Mouse (Mus musculus): ENCODE data around the gene Lpp. TPM values are rescaled to one million over a fixed set of nuclear protein-coding genes. Genes with fewer than 3 reads are reported as not detected.

The Lpp gene
- polyA plus RNA-seq, 1 experiment from 2014 or later, result 42.6 TPM

GRCm38 (mm10) chr16:24513228-24513627 lies 119.9 kb downstream of the Lpp start:
- H3K4me1 ChIP-seq (ENCODE audit: control insufficient read depth, insufficient read depth, low read length), result peaks cover 42% of the 10 kb centered on the region
- H3K4me2 ChIP-seq (ENCODE audit: low read depth, low read length), result no peak overlapping the region
- H3K9ac ChIP-seq (ENCODE audit: low read length), result no peak overlapping the region
- no peak overlapping the region for H3K27ac ChIP-seq (ENCODE audit: low read length)
- no peaks in the 10 kb centered on the region for H3K36me3 ChIP-seq (ENCODE audit: control insufficient read depth, insufficient read depth)
- no peak overlapping the region for H3K4me3 ChIP-seq (ENCODE audit: low read length)
- ATAC-seq (replicated peaks; ENCODE audit: extremely low read depth, insufficient read depth, low FRiP score), result no peak
- H3K27me3 ChIP-seq (ENCODE audit: control insufficient read depth, insufficient read depth, low read length), result no peaks in the 10 kb centered on the region
- WGBS, result 94% methylated on average over 4 of the region's 4 CpGs
- H3K9me3 ChIP-seq (replicated peaks; ENCODE audit: control insufficient read depth, low read length), result no peaks in the 10 kb centered on the region

- H3K9me3 ChIP-seq (replicated peaks; ENCODE audit: control insufficient read depth, low read length), result no peaks in the 10 kb centered on the region
- no peak for ATAC-seq (replicated peaks; ENCODE audit: extremely low read depth, insufficient read depth, low FRiP score)
- H3K4me3 ChIP-seq (ENCODE audit: low read length), result no peak overlapping the region
- WGBS, result 77% methylated on average over 11 of the region's 11 CpGs
- no peak overlapping the region for H3K4me2 ChIP-seq (ENCODE audit: low read depth, low read length)
- no peak overlapping the region for H3K27ac ChIP-seq (ENCODE audit: low read length)
- no peaks in the 10 kb centered on the region for H3K27me3 ChIP-seq (ENCODE audit: control insufficient read depth, insufficient read depth, low read length)
- H3K9ac ChIP-seq (ENCODE audit: low read length), result no peak overlapping the region
- H3K36me3 ChIP-seq (ENCODE audit: control insufficient read depth, insufficient read depth), result no peaks in the 10 kb centered on the region
- peaks cover 37% of the 10 kb centered on the region for H3K4me1 ChIP-seq (ENCODE audit: control insufficient read depth, insufficient read depth, low read length)
Observed at GRCm38 (mm10) chr16:24514802-24515727, 121.8 kb downstream of the Lpp start.

- H3K4me2 ChIP-seq (ENCODE audit: low read depth, low read length), result no peak overlapping the region
- H3K9ac ChIP-seq (ENCODE audit: low read length), result no peak overlapping the region
- no peak overlapping the region for H3K27ac ChIP-seq (ENCODE audit: low read length)
- H3K27me3 ChIP-seq (ENCODE audit: control insufficient read depth, insufficient read depth, low read length), result no peaks in the 10 kb centered on the region
- no peaks in the 10 kb centered on the region for H3K9me3 ChIP-seq (replicated peaks; ENCODE audit: control insufficient read depth, low read length)
- no peak for ATAC-seq (replicated peaks; ENCODE audit: extremely low read depth, insufficient read depth, low FRiP score)
- no peak overlapping the region for H3K4me3 ChIP-seq (ENCODE audit: low read length)
- H3K4me1 ChIP-seq (ENCODE audit: control insufficient read depth, insufficient read depth, low read length), result peaks cover 36% of the 10 kb centered on the region
- WGBS, result 76% methylated on average over 3 of the region's 3 CpGs
- H3K36me3 ChIP-seq (ENCODE audit: control insufficient read depth, insufficient read depth), result no peaks in the 10 kb centered on the region
Observed at GRCm38 (mm10) chr16:24516993-24517392, 123.7 kb downstream of the Lpp start.

GRCm38 (mm10) chr16:24517501-24518042 lies 124.3 kb downstream of the Lpp start:
- H3K4me1 ChIP-seq (ENCODE audit: control insufficient read depth, insufficient read depth, low read length), result peaks cover 31% of the 10 kb centered on the region
- no peak overlapping the region for H3K4me2 ChIP-seq (ENCODE audit: low read depth, low read length)
- H3K9ac ChIP-seq (ENCODE audit: low read length), result no peak overlapping the region
- no peak for ATAC-seq (replicated peaks; ENCODE audit: extremely low read depth, insufficient read depth, low FRiP score)
- H3K27me3 ChIP-seq (ENCODE audit: control insufficient read depth, insufficient read depth, low read length), result no peaks in the 10 kb centered on the region
- no peaks in the 10 kb centered on the region for H3K36me3 ChIP-seq (ENCODE audit: control insufficient read depth, insufficient read depth)
- no peak overlapping the region for H3K4me3 ChIP-seq (ENCODE audit: low read length)
- H3K27ac ChIP-seq (ENCODE audit: low read length), result no peak overlapping the region
- 69% methylated on average over 9 of the region's 9 CpGs for WGBS
- H3K9me3 ChIP-seq (replicated peaks; ENCODE audit: control insufficient read depth, low read length), result no peaks in the 10 kb centered on the region

GRCm38 (mm10) chr16:24518785-24519184 lies 125.5 kb downstream of the Lpp start:
- no peak for ATAC-seq (replicated peaks; ENCODE audit: extremely low read depth, insufficient read depth, low FRiP score)
- H3K27ac ChIP-seq (ENCODE audit: low read length), result no peak overlapping the region
- WGBS, result 65% methylated on average over 7 of the region's 7 CpGs

GRCm38 (mm10) chr16:24527219-24527618 lies 133.9 kb downstream of the Lpp start:
- H3K9ac ChIP-seq (ENCODE audit: low read length), result no peak overlapping the region
- no peaks in the 10 kb centered on the region for H3K4me1 ChIP-seq (ENCODE audit: control insufficient read depth, insufficient read depth, low read length)
- no peak overlapping the region for H3K27ac ChIP-seq (ENCODE audit: low read length)
- ATAC-seq (replicated peaks; ENCODE audit: extremely low read depth, insufficient read depth, low FRiP score), result no peak
- no peaks in the 10 kb centered on the region for H3K27me3 ChIP-seq (ENCODE audit: control insufficient read depth, insufficient read depth, low read length)
- H3K36me3 ChIP-seq (ENCODE audit: control insufficient read depth, insufficient read depth), result no peaks in the 10 kb centered on the region
- no peaks in the 10 kb centered on the region for H3K9me3 ChIP-seq (replicated peaks; ENCODE audit: control insufficient read depth, low read length)
- H3K4me2 ChIP-seq (ENCODE audit: low read depth, low read length), result no peak overlapping the region
- no peak overlapping the region for H3K4me3 ChIP-seq (ENCODE audit: low read length)
- WGBS, result 89% methylated on average over 7 of the region's 7 CpGs

More at GRCm38 (mm10) chr16:24518785-24519184, 125.5 kb downstream of the Lpp start:
- Histone ChIP-seq H3K27me3 (ENCODE audit: control insufficient read depth, insufficient read depth, low read length) (no peaks in the 10 kb centered on the region), H3K9ac (ENCODE audit: low read length) (no peak overlapping the region), H3K9me3 (replicated peaks; ENCODE audit: control insufficient read depth, low read length) (no peaks in the 10 kb centered on the region), H3K36me3 (ENCODE audit: control insufficient read depth, insufficient read depth) (no peaks in the 10 kb centered on the region), H3K4me1 (ENCODE audit: control insufficient read depth, insufficient read depth, low read length) (peaks cover 22% of the 10 kb centered on the region), H3K4me2 (ENCODE audit: low read depth, low read length) (no peak overlapping the region), H3K4me3 (ENCODE audit: low read length) (no peak overlapping the region)

GRCm38 (mm10) chr16:24531681-24532080 lies 138.4 kb downstream of the Lpp start:
- WGBS, result 85% methylated on average over 2 of the region's 2 CpGs
- Histone ChIP-seq H3K27ac (ENCODE audit: low read length) (no peak overlapping the region), H3K36me3 (ENCODE audit: control insufficient read depth, insufficient read depth) (no peaks in the 10 kb centered on the region), H3K9me3 (replicated peaks; ENCODE audit: control insufficient read depth, low read length) (no peaks in the 10 kb centered on the region), H3K9ac (ENCODE audit: low read length) (no peak overlapping the region), H3K4me3 (ENCODE audit: low read length) (no peak overlapping the region), H3K27me3 (ENCODE audit: control insufficient read depth, insufficient read depth, low read length) (no peaks in the 10 kb centered on the region), H3K4me1 (ENCODE audit: control insufficient read depth, insufficient read depth, low read length) (no peaks in the 10 kb centered on the region), H3K4me2 (ENCODE audit: low read depth, low read length) (no peak overlapping the region)
- ATAC-seq (replicated peaks; ENCODE audit: extremely low read depth, insufficient read depth, low FRiP score), result no peak

- 89% methylated on average over 6 of the region's 6 CpGs for WGBS
- H3K36me3 ChIP-seq (ENCODE audit: control insufficient read depth, insufficient read depth), result no peaks in the 10 kb centered on the region
- no peak overlapping the region for H3K4me2 ChIP-seq (ENCODE audit: low read depth, low read length)
- H3K4me3 ChIP-seq (ENCODE audit: low read length), result no peak overlapping the region
- H3K27me3 ChIP-seq (ENCODE audit: control insufficient read depth, insufficient read depth, low read length), result no peaks in the 10 kb centered on the region
- no peak overlapping the region for H3K9ac ChIP-seq (ENCODE audit: low read length)
- no peak for ATAC-seq (replicated peaks; ENCODE audit: extremely low read depth, insufficient read depth, low FRiP score)
- H3K4me1 ChIP-seq (ENCODE audit: control insufficient read depth, insufficient read depth, low read length), result no peaks in the 10 kb centered on the region
- no peaks in the 10 kb centered on the region for H3K9me3 ChIP-seq (replicated peaks; ENCODE audit: control insufficient read depth, low read length)
- no peak overlapping the region for H3K27ac ChIP-seq (ENCODE audit: low read length)
Observed at GRCm38 (mm10) chr16:24535221-24535620, 141.9 kb downstream of the Lpp start.

- no peak overlapping the region for H3K9ac ChIP-seq (ENCODE audit: low read length)
- H3K4me2 ChIP-seq (ENCODE audit: low read depth, low read length), result no peak overlapping the region
- no peak overlapping the region for H3K27ac ChIP-seq (ENCODE audit: low read length)
- no peaks in the 10 kb centered on the region for H3K9me3 ChIP-seq (replicated peaks; ENCODE audit: control insufficient read depth, low read length)
- ATAC-seq (replicated peaks; ENCODE audit: extremely low read depth, insufficient read depth, low FRiP score), result no peak
- H3K4me1 ChIP-seq (ENCODE audit: control insufficient read depth, insufficient read depth, low read length), result no peaks in the 10 kb centered on the region
- no peaks in the 10 kb centered on the region for H3K36me3 ChIP-seq (ENCODE audit: control insufficient read depth, insufficient read depth)
- WGBS, result 70% methylated on average over 7 of the region's 7 CpGs
- no peak overlapping the region for H3K4me3 ChIP-seq (ENCODE audit: low read length)
- H3K27me3 ChIP-seq (ENCODE audit: control insufficient read depth, insufficient read depth, low read length), result no peaks in the 10 kb centered on the region
Observed at GRCm38 (mm10) chr16:24536261-24536660, 143.0 kb downstream of the Lpp start.
